Mouse (Mus musculus) CH12.LX (cell line): ENCODE data around the gene Zfp870. TPM values are rescaled to one million over a fixed set of nuclear protein-coding genes. Genes with fewer than 3 reads are reported as not detected.
"Not testable (repeated sequence)": the region's sequence is repeated elsewhere in the genome, so short reads cannot be mapped to it uniquely, and the experiment has no call there.

ENCODE experiments used
- DNase-seq: peaks from one replicate; pipeline ENCODE4 v3.0.0-alpha.2; 2013; ENCODE audit errors: extremely low read depth
- H3K27ac ChIP-seq: 2 replicates; pipeline ENCODE4 v1.5.1; 2012; ENCODE audit warnings: low read depth, mild to moderate bottlenecking, control low read depth, moderate library complexity; ENCODE audit not compliant: insufficient read depth
- H3K27me3 ChIP-seq: replicated peaks from 2 replicates; pipeline ENCODE3; 2012; ENCODE audit warnings: inconsistent platforms
- H3K36me3 ChIP-seq, 2 experiments: replicated peaks in 1 of 2; 2 replicates each; pipeline versions ENCODE3 to v1.6.1; 2012; ENCODE audit warnings: inconsistent platforms in 1 of 2, low read length in 1 of 2, mild to moderate bottlenecking in 1 of 2, mixed read lengths in 1 of 2, moderate library complexity in 1 of 2; ENCODE audit not compliant: control insufficient read depth in 1 of 2, insufficient read depth in 1 of 2
- H3K4me1 ChIP-seq, 2 experiments: 2 replicates each; pipeline ENCODE4 v1.6.1; 2012; ENCODE audit warnings: inconsistent platforms in 1 of 2, moderate library complexity in 1 of 2; ENCODE audit not compliant: insufficient read depth in 2 of 2, control insufficient read depth in 1 of 2
- H3K4me2 ChIP-seq: 2 replicates; pipeline ENCODE4 v1.6.1; 2012; ENCODE audit warnings: low read depth, mild to moderate bottlenecking, control low read depth; ENCODE audit not compliant: poor library complexity, insufficient read depth, severe bottlenecking
- H3K4me3 ChIP-seq, 3 experiments: fragments of 150-350 bp in 1 of 3; sonication (generic) in 1 of 3; replicated peaks in 1 of 3; 2 replicates each; pipeline versions ENCODE3 to v1.5.1; 2011 to 2012; ENCODE audit warnings: low read depth in 2 of 3, low read length in 2 of 3, mild to moderate bottlenecking in 2 of 3, moderate library complexity in 2 of 3, control low read depth in 1 of 3, improper control_type of control experiment in 1 of 3, inconsistent platforms in 1 of 3, mixed read lengths in 1 of 3; ENCODE audit not compliant: poor library complexity in 1 of 3
- H3K79me2 ChIP-seq: replicated peaks from 2 replicates; pipeline ENCODE4 v1.6.1; 2012; ENCODE audit warnings: mild to moderate bottlenecking, moderate library complexity; ENCODE audit not compliant: control insufficient read depth, poor library complexity, insufficient read depth, severe bottlenecking; ENCODE audit errors: extremely low read depth
- H3K9ac ChIP-seq: 2 replicates; pipeline ENCODE4 v1.6.1; 2012; ENCODE audit warnings: low read depth, mild to moderate bottlenecking, control low read depth, moderate library complexity; ENCODE audit not compliant: insufficient read depth
- H3K9me3 ChIP-seq: replicated peaks from 2 replicates; pipeline ENCODE3; 2012; ENCODE audit warnings: low read length, inconsistent platforms, mixed read lengths
- MAX ChIP-seq: IDR thresholded peaks from 2 replicates; pipeline ENCODE4 v1.6.1; 2011; ENCODE audit warnings: low read length, improper control_type of control experiment
- POLR2AphosphoS2 ChIP-seq: IDR thresholded peaks from 2 replicates; pipeline ENCODE4 v1.6.1; 2011; ENCODE audit warnings: low read depth, low read length, improper control_type of control experiment
- RCOR1 ChIP-seq: conservative IDR thresholded peaks from 2 replicates; pipeline ENCODE4 v1.6.1; 2012; ENCODE audit warnings: low read depth, mild to moderate bottlenecking, inconsistent platforms, low read length, improper control_type of control experiment
- ZNF384 ChIP-seq: IDR thresholded peaks from 2 replicates; pipeline ENCODE4 v1.6.1; 2012; ENCODE audit warnings: low read depth, low read length, improper control_type of control experiment, inconsistent platforms
- dilution Hi-C: fragments of 300-500 bp; cut with MboI; formaldehyde crosslinking; loops from 2 replicates; pipeline ENCODE4 v1.14.3; 2020; ENCODE audit warnings: low sequenced_read_pairs; ENCODE audit not compliant: extremely low pct_unique_long_range_greater_than_20kb, extremely low pct_ligation_motif_present
- in situ Hi-C: fragments of 300-500 bp; cut with MboI; formaldehyde crosslinking; loops from 3 replicates; pipeline ENCODE4 v1.14.3; 2019; ENCODE audit warnings: low sequenced_read_pairs, low pct_ligation_motif_present, low pct_unique_long_range_greater_than_20kb, mixed read lengths
- polyA plus RNA-seq: library from polyadenylated mRNA; unstranded; fragments of >175 nt; gene quantifications from 2 replicates; pipeline ENCODE4 v1.2.1, GENCODE M21; 2012; ENCODE audit warnings: low read depth; ENCODE audit not compliant: insufficient read length
- total RNA-seq, 2 experiments: library from RNA; depleted of rRNA; stranded (reverse); fragments of 300-350 nt in 1 of 2; fragments of >200 nt in 1 of 2; gene quantifications; 2 replicates each; pipeline ENCODE4 v1.2.3; 2012 to 2014

Zfp870 gene
- total and polyA plus RNA-seq, 3 experiments: 3.4 to 10.4 (median 5.8) TPM

GRCm38 (mm10) chr17:32872091-32872490, 19.4 kb downstream of the Zfp870 start:
- H3K27me3 ChIP-seq: no peaks in the 10 kb centered on the region
- DNase-seq: no peak
- TF ChIP-seq MAX: no peak
- no peak for TF ChIP-seq ZNF384
- no peak for TF ChIP-seq POLR2AphosphoS2
- H3K9me3 ChIP-seq: peaks cover 5% of the 10 kb centered on the region
- H3K27ac ChIP-seq: no peak overlapping the region
- H3K4me2 ChIP-seq: no peak overlapping the region
- dilution Hi-C loops: no loop called here
- H3K4me1 ChIP-seq: no peaks in the 10 kb centered on the region
- no peak overlapping the region for H3K9ac ChIP-seq
- H3K36me3 ChIP-seq: no peaks in the 10 kb centered on the region
- in situ Hi-C loops: loop anchor here (25.0 kb wide), 1 partner anchor 335 kb away; the partner anchor contains the start of gene Cyp4f16
- H3K79me2 ChIP-seq: no peaks in the 10 kb centered on the region
- no peak overlapping the region for H3K4me3 ChIP-seq

GRCm38 (mm10) chr17:32871483-32871882, 20.0 kb downstream of the Zfp870 start:
- in situ Hi-C loops: loop anchor here (25.0 kb wide), 1 partner anchor 334 kb away; the partner anchor contains the start of gene Cyp4f16
- Histone ChIP-seq H3K4me3 (no peak overlapping the region), H3K4me2 (no peak overlapping the region), H3K36me3 (no peaks in the 10 kb centered on the region), H3K27ac (no peak overlapping the region), H3K9ac (no peak overlapping the region), H3K9me3 (peaks cover 5% of the 10 kb centered on the region), H3K79me2 (no peaks in the 10 kb centered on the region), H3K27me3 (no peaks in the 10 kb centered on the region), H3K4me1 (no peaks in the 10 kb centered on the region)
- DNase-seq: no peak
- dilution Hi-C loops: no loop called here
- TF ChIP-seq RCOR1: no peak
- peak; percentile 66 for TF ChIP-seq ZNF384

GRCm38 (mm10) chr17:32867266-32867665, 24.2 kb downstream of the Zfp870 start:
- H3K4me1 ChIP-seq, H3K27me3 ChIP-seq, H3K4me3 ChIP-seq, DNase-seq, H3K27ac ChIP-seq, H3K9ac ChIP-seq, H3K36me3 ChIP-seq, H3K4me2 ChIP-seq, dilution Hi-C loops, H3K79me2 ChIP-seq, H3K9me3 ChIP-seq: not testable (repeated sequence)
- in situ Hi-C loops: loop anchor here (25.0 kb wide), 1 partner anchor 330 kb away; the partner anchor contains the start of gene Cyp4f16

- H3K9me3 ChIP-seq, H3K4me1 ChIP-seq, H3K4me3 ChIP-seq, H3K9ac ChIP-seq, H3K27ac ChIP-seq, H3K79me2 ChIP-seq, dilution Hi-C loops, H3K27me3 ChIP-seq, H3K4me2 ChIP-seq, DNase-seq, H3K36me3 ChIP-seq: not testable (repeated sequence)
- in situ Hi-C loops: loop anchor here (25.0 kb wide), 1 partner anchor 319 kb away; the partner anchor contains the start of gene Cyp4f16
Measured at GRCm38 (mm10) chr17:32856713-32857112, 34.7 kb downstream of the Zfp870 start.
